Mouse (Mus musculus) megakaryocyte, embryonic 14.5 days (primary cell): Measurements from ENCODE around the gene Aldh1a7. TPM values are rescaled to one million over a fixed set of nuclear protein-coding genes. Genes with fewer than 3 reads are reported as not detected.
"Not testable (repeated sequence)": the region's sequence is repeated elsewhere in the genome, so short reads cannot be mapped to it uniquely, and the experiment has no call there.

Source experiments
- H3K27me3 ChIP-seq: replicated peaks from 2 replicates; pipeline ENCODE3; 2012; ENCODE audit warnings: inconsistent platforms
- H3K36me3 ChIP-seq: replicated peaks from 2 replicates; pipeline ENCODE3; 2012; ENCODE audit warnings: low read length, inconsistent platforms, mixed read lengths
- H3K4me1 ChIP-seq: 2 replicates; pipeline ENCODE4 v1.6.1; 2012; ENCODE audit warnings: inconsistent platforms
- H3K4me3 ChIP-seq: replicated peaks from 2 replicates; pipeline ENCODE3; 2012; ENCODE audit warnings: moderate library complexity, mild to moderate bottlenecking, inconsistent platforms
- H3K9me3 ChIP-seq: 2 replicates; pipeline ENCODE4 v1.6.1; 2012; ENCODE audit warnings: inconsistent platforms
- FLI1 ChIP-seq: IDR thresholded peaks from 2 replicates; pipeline ENCODE4 v1.6.1; 2012; ENCODE audit warnings: low read length, inconsistent platforms, mixed read lengths
- GATA1 ChIP-seq: IDR thresholded peaks from 3 replicates; pipeline ENCODE4 v1.6.1; 2012; ENCODE audit warnings: mixed read lengths, low read length, inconsistent platforms, borderline replicate concordance
- polyA plus RNA-seq: library from polyadenylated mRNA; stranded (reverse); fragments of >175 nt; gene quantifications from 2 replicates; pipeline ENCODE4 v1.2.3, GENCODE M21; 2012; ENCODE audit warnings: low replicate concordance; ENCODE audit not compliant: insufficient read depth

Aldh1a7 gene
- polyA plus RNA-seq, 1 experiment = not detected

GRCm38 (mm10) chr19:20715617-20716016 is 11.7 kb downstream of the Aldh1a7 start:
- Histone ChIP-seq H3K27me3 (no peaks in the 10 kb centered on the region), H3K9me3 (no peaks in the 10 kb centered on the region), H3K36me3 (no peaks in the 10 kb centered on the region), H3K4me3 (no peak overlapping the region), H3K4me1 (no peaks in the 10 kb centered on the region)
- no peak for TF ChIP-seq FLI1
- no peak for TF ChIP-seq GATA1

- no peak for TF ChIP-seq GATA1
- no peak for TF ChIP-seq FLI1
- Histone ChIP-seq H3K27me3 (no peaks in the 10 kb centered on the region), H3K9me3 (no peaks in the 10 kb centered on the region), H3K4me3 (no peak overlapping the region), H3K36me3 (no peaks in the 10 kb centered on the region), H3K4me1 (no peaks in the 10 kb centered on the region)
These were observed 12.3 kb downstream of the Aldh1a7 start for GRCm38 (mm10) chr19:20715093-20715492.

DNA sequence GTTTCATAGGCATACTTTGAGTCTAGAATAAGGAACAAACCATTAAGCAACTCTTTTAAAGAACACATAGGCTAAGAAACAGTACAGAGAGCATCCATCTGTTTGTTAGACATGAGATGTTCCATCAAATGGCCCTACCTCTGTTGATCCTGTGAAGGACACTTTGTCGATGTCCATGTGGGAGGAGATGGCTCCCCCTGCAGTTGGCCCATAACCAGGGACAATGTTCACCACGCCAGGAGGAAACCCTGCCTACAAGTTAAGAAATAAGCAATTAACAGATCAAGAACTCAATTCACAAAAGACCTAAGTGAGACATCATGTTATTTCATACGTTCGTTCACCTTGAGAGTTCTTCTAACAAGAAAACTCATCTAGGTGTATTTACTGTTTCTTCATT is 12.8 kb downstream of the Aldh1a7 start:
- H3K4me3 ChIP-seq = no peak overlapping the region
- no peaks in the 10 kb centered on the region for H3K4me1 ChIP-seq
- TF ChIP-seq FLI1 = no peak
- no peak for TF ChIP-seq GATA1

GRCm38 (mm10) chr19:20707159-20707558 is 20.2 kb downstream of the Aldh1a7 start:
- H3K9me3 ChIP-seq = no peaks in the 10 kb centered on the region
- H3K36me3 ChIP-seq = no peaks in the 10 kb centered on the region
- no peaks in the 10 kb centered on the region for H3K27me3 ChIP-seq
- TF ChIP-seq GATA1 (no peak), FLI1 (no peak)
- H3K4me1 ChIP-seq = peaks cover 4% of the 10 kb centered on the region; the same call in 1 of the 2 replicates
- H3K4me3 ChIP-seq = no peak overlapping the region

More for the DNA sequence above, 12.8 kb downstream of the Aldh1a7 start:
- Histone ChIP-seq H3K27me3 (no peaks in the 10 kb centered on the region), H3K36me3 (no peaks in the 10 kb centered on the region), H3K9me3 (no peaks in the 10 kb centered on the region)

GRCm38 (mm10) chr19:20706747-20707146 is 20.6 kb downstream of the Aldh1a7 start:
- TF ChIP-seq GATA1 (no peak), FLI1 (no peak)
- H3K4me3 ChIP-seq = no peak overlapping the region
- H3K36me3 ChIP-seq = no peaks in the 10 kb centered on the region
- peaks cover 4% of the 10 kb centered on the region; the same call in 1 of the 2 replicates for H3K4me1 ChIP-seq
- H3K27me3 ChIP-seq = no peaks in the 10 kb centered on the region
- H3K9me3 ChIP-seq = no peaks in the 10 kb centered on the region

DNA sequence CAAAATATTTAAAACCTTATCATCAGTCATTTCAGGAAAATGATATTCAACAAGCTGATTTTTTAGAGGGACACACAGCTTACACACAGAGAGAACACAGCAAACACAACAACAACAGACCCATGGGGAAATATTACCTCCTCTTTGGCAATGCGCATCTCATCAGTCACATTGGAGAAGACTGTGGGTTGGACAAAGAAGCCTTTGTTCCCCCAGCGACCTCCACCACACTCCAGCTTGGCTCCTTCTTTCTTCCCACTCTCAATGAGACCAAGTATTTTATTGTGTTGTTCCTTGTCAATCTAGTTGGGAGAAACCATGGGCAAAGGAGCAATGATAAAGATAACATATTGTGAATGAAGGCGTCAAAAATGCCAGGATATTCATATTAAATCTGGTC is 25.3 kb downstream of the Aldh1a7 start:
- H3K36me3 ChIP-seq = no peaks in the 10 kb centered on the region
- peaks cover 7% of the 10 kb centered on the region; the same call in 1 of the 2 replicates for H3K4me1 ChIP-seq
- no peaks in the 10 kb centered on the region for H3K27me3 ChIP-seq
- no peaks in the 10 kb centered on the region for H3K9me3 ChIP-seq
- no peak overlapping the region for H3K4me3 ChIP-seq
- TF ChIP-seq GATA1 (no peak), FLI1 (no peak)

GRCm38 (mm10) chr19:20677697-20678355 is 49.5 kb downstream of the Aldh1a7 start:
- Histone ChIP-seq H3K36me3 (no peaks in the 10 kb centered on the region), H3K4me1 (no peaks in the 10 kb centered on the region), H3K27me3 (no peaks in the 10 kb centered on the region), H3K9me3 (no peaks in the 10 kb centered on the region), H3K4me3 (no peak overlapping the region)
- no peak for TF ChIP-seq GATA1
- no peak for TF ChIP-seq FLI1

- Histone ChIP-seq H3K4me1 (no peaks in the 10 kb centered on the region), H3K9me3 (no peaks in the 10 kb centered on the region), H3K4me3 (no peak overlapping the region), H3K27me3 (peaks cover 2% of the 10 kb centered on the region), H3K36me3 (no peaks in the 10 kb centered on the region)
- no peak for TF ChIP-seq GATA1
- TF ChIP-seq FLI1 = no peak
These were observed 73.1 kb downstream of the Aldh1a7 start for GRCm38 (mm10) chr19:20654141-20654873.

GRCm38 (mm10) chr19:20653082-20653676 is 74.2 kb downstream of the Aldh1a7 start:
- Histone ChIP-seq H3K9me3 (no peaks in the 10 kb centered on the region), H3K4me1 (no peaks in the 10 kb centered on the region), H3K27me3 (peaks cover 2% of the 10 kb centered on the region), H3K4me3 (no peak overlapping the region), H3K36me3 (no peaks in the 10 kb centered on the region)
- TF ChIP-seq FLI1 (no peak), GATA1 (no peak)

GRCm38 (mm10) chr19:20650008-20650407 is 77.4 kb downstream of the Aldh1a7 start:
- Histone ChIP-seq H3K27me3 (peaks cover 2% of the 10 kb centered on the region), H3K9me3 (no peaks in the 10 kb centered on the region), H3K36me3 (no peaks in the 10 kb centered on the region), H3K4me3 (no peak overlapping the region), H3K4me1 (no peaks in the 10 kb centered on the region)
- no peak for TF ChIP-seq FLI1
- TF ChIP-seq GATA1 = no peak

DNA sequence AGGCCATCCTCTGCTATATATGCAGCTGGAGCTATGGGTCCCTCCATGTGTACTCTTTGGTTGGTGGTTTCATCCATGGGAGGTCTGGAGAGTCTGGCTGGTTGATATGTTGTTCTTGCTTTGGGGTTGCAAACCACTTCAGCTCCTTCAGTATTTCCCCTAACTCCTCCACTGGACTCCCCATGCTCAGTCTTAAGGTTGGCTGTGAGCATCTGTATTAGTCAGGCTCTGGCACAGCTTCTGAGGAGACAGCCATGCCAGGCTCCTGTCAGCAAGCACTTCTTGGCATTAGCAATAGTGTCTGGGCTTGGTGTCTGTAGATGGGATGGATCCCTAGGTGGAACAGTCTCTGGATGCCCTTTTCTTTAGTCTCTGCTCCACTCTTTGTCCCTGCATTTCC is 79.9 kb downstream of the Aldh1a7 start:
- H3K27me3 ChIP-seq, H3K4me1 ChIP-seq, H3K9me3 ChIP-seq, H3K4me3 ChIP-seq, H3K36me3 ChIP-seq: not testable (repeated sequence)
